Mouse (Mus musculus) kidney, adult 2 months (tissue): Measurements from ENCODE around the gene Mapk8ip1. TPM values are rescaled to one million over a fixed set of nuclear protein-coding genes. Genes with fewer than 3 reads are reported as not detected.

Source experiments
- DNase-seq: peaks from one replicate; pipeline ENCODE4 v3.0.0; 2021
- H3K27ac ChIP-seq: fragments of 200-500 bp; 2 replicates; pipeline ENCODE4 v1.5.1; 2012; ENCODE audit warnings: low read depth, low read length, control low read depth, inconsistent platforms; ENCODE audit not compliant: insufficient read depth
- H3K27me3 ChIP-seq: fragments of 200-500 bp; replicated peaks from 2 replicates; pipeline ENCODE4 v1.6.1; 2012; ENCODE audit warnings: mild to moderate bottlenecking, moderate library complexity, low read length, inconsistent platforms; ENCODE audit not compliant: control insufficient read depth, insufficient read depth
- H3K36me3 ChIP-seq: fragments of 200-500 bp; 2 replicates; pipeline ENCODE4 v1.6.1; 2012; ENCODE audit warnings: mild to moderate bottlenecking, moderate library complexity, low read length, inconsistent platforms; ENCODE audit not compliant: control insufficient read depth, insufficient read depth
- H3K4me1 ChIP-seq: fragments of 200-500 bp; 2 replicates; pipeline ENCODE4 v1.6.1; 2011; ENCODE audit warnings: low read length; ENCODE audit not compliant: control insufficient read depth, insufficient read depth
- H3K4me3 ChIP-seq: fragments of 200-500 bp; 2 replicates; pipeline ENCODE4 v1.5.1; 2011; ENCODE audit warnings: mild to moderate bottlenecking, low read depth, low read length, control low read depth; ENCODE audit not compliant: insufficient read depth
- CTCF ChIP-seq: fragments of 200-500 bp; conservative IDR thresholded peaks from 2 replicates; pipeline ENCODE4 v1.5.1; 2011; ENCODE audit warnings: low read depth, mild to moderate bottlenecking, control low read depth, low read length, moderate library complexity, mixed read lengths; ENCODE audit not compliant: insufficient read depth, insufficient read length
- POLR2A ChIP-seq: fragments of 200-500 bp; IDR thresholded peaks from one replicate; pipeline ENCODE4 v1.6.1; 2011; ENCODE audit warnings: low read depth, low read length, control low read depth
- WGBS: fragments of 180-500 bp; shearing (Covaris S2); methylation state at CpG from one replicate; pipeline ENCODE4 v1.1.7; 2018; 5-methylcytosine and 5-hydroxymethylcytosine counted together
- polyA plus RNA-seq: library from polyadenylated mRNA; depleted of rRNA; stranded (reverse); fragments of >200 nt; gene quantifications from 2 replicates; pipeline ENCODE4 v1.2.3, GENCODE M21; 2012; rRNA removed

The Mapk8ip1 gene
- polyA plus RNA-seq, 1 experiment, result 41.5 TPM

DNA sequence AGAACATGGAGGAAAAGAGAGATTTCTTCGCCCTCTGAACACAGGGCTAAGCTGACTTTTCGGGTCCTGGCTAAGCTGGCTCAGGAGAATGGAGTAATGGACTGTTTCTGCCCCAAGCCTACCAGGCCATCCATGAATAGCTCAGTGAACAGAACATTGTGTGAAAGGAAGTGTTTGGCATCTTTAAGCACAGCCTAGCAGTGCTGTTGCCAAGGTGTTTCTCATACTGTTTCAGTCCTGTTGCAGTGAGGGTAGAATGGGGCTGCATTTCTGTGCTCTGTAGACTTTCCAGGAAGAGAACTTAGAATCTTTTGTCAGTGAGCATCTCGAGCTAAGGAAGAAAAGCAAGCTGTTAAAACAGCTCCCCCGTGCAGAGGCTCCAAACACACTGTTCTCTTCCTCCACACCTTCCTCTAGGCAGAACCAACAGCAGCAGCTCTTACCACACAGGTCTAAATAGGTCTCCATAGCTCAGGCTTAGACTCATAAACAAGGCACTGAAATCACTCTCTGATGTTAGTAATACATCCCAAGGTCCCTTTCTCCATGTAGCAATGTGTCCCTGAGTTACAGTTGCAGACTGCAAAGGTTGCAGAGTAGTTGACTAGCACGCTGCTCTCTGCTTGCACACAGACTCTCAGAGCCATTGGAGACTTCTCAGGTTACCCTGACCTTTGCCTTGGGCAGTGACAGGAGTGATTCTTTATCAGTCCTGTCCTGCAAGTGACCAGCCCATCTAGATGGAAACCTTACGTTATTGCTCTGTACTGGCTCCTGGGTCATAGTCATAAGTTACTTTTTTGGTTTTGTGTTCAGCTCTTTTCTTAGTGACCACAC lies 51.3 kb downstream of the Mapk8ip1 start:
- DNase-seq, result no peak
- WGBS, result 65% methylated on average over 6 of the region's 6 CpGs
- peaks cover 5% of the 10 kb centered on the region; the same call in 1 of the 2 replicates for H3K4me1 ChIP-seq
- no peak overlapping the region for H3K27ac ChIP-seq
- no peak overlapping the region for H3K4me3 ChIP-seq
- no peaks in the 10 kb centered on the region; the same call in 1 of the 2 replicates for H3K36me3 ChIP-seq
- TF ChIP-seq POLR2A, result no peak
- TF ChIP-seq CTCF, result no peak
- no peaks in the 10 kb centered on the region for H3K27me3 ChIP-seq

DNA sequence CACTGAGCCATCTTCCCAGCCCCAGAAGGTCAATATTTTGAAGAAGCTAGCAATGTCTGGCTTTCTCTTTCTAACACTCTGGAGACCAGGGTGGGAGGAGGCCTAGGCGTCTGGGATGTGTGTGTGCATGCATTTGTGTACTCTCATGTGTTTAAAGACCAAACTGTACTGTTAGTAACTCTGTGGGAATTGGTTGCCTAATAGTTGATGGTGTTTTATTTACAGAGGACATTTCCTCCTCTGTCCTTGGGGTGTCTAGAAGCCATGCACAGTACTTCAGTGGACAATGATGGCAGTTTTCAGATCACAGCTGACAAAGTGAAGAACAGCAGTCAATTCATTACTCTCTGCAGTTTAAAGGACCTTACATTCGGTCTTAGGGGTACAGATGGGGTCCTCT lies 53.9 kb downstream of the Mapk8ip1 start:
- H3K27me3 ChIP-seq, result no peaks in the 10 kb centered on the region

DNA sequence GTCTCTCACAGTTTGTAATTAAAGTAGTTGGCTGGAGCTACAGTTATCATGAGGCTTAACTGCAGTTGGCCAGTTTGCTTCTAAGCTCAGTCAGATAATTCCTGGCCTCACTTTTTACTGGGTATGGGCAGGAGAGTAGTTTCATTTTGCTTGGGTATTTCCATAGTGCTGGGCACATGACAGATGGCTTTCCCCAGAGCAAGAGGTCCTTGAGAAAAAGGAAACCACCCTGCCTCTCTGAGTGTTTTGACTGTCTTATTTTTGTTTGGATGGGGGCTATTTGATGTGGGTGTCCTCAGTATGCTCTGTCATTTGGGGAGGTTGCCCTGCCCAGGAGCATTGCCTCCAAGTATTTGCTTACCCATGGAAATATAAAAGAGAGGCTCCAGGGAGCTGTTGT lies 58.6 kb downstream of the Mapk8ip1 start:
- Histone ChIP-seq H3K4me3 (no peak overlapping the region), H3K36me3 (no peaks in the 10 kb centered on the region; the same call in none of the 2 replicates), H3K4me1 (no peaks in the 10 kb centered on the region), H3K27ac (no peak overlapping the region), H3K27me3 (no peaks in the 10 kb centered on the region)
- DNase-seq, result no peak
- TF ChIP-seq CTCF (no peak), POLR2A (no peak)

More for the DNA sequence above, 53.9 kb downstream of the Mapk8ip1 start:
- no peak for DNase-seq
- WGBS, result 90% methylated on average over 2 of the region's 2 CpGs
- TF ChIP-seq CTCF, result no peak
- TF ChIP-seq POLR2A, result no peak
- Histone ChIP-seq H3K4me3 (no peak overlapping the region), H3K36me3 (no peaks in the 10 kb centered on the region; the same call in 1 of the 2 replicates), H3K27ac (no peak overlapping the region), H3K4me1 (no peaks in the 10 kb centered on the region)

Other genes starting within 250 kb of the Mapk8ip1 start
- gene Pex16, start 26.6 kb downstream of the Mapk8ip1 start, polyA plus RNA-seq, result 81.9 and 92.5 TPM in 2 replicates
- gene Large2, start 26.4 kb downstream of the Mapk8ip1 start, polyA plus RNA-seq, result 54.1 and 70.7 TPM in 2 replicates
- 4.3 and 5.3 TPM in 2 replicates for gene 1700029I15Rik, start 18.7 kb downstream of the Mapk8ip1 start, polyA plus RNA-seq
- 13.5 and 15.3 TPM in 2 replicates for gene Cry2, start 32.8 kb upstream of the Mapk8ip1 start, polyA plus RNA-seq
- gene Slc35c1, start 59.3 kb upstream of the Mapk8ip1 start, polyA plus RNA-seq, result 29.6 and 35.4 TPM in 2 replicates
- gene Chst1, start 198.4 kb upstream of the Mapk8ip1 start, polyA plus RNA-seq, result 10.7 and 10.9 TPM in 2 replicates